Mouse (Mus musculus) embryo, embryonic 11.5 days (tissue): ENCODE data around the gene Cachd1.
A peak's percentile ranks its signal among the peaks of the same experiment; 100 is the strongest.

Source experiments
- DNase-seq: peaks from one replicate; pipeline ENCODE4 v3.0.0-alpha.2; 2012; ENCODE audit warnings: low read depth, low spot score

Cachd1 gene

DNA sequence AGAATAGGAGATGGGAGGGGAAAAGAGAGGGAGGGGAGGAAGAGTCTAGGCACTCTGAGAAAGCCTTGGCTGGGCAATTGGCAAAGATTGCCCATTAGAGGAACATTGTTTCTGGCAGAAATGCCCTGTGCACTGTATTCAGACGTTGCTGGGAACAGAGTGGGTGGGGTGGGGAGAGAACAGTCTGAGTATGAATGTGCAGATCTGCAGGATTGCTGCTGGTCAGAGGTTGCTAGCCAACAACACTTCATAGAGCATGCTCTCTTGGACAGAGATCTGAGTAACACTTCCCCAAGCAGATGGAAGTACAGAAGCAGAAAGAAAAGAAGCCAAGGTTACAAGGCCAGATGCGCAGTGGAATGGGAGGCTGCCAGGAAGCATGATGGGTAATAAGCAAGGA, 285.7 kb downstream of the Cachd1 start:
- DNase-seq, result no peak

DNA sequence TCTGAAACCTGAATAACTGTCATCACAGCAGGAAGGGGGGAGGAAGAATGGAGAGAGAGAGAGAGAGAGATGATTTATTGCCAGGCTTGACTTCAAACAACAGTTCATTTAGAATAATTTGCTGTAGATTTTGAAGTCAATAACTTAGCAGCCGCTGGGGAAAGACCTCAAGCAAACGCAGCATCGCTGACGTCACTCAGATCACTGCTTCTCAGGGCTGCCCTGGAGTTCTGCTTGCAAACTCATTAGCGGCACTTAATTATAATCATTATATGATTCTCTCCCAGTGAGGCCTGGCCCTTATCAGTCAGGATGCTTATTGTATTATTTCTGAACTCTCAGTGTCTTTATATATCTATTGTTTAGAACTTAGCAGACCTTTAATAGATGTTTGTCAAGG, 289.9 kb downstream of the Cachd1 start:
- DNase-seq, result no peak

DNA sequence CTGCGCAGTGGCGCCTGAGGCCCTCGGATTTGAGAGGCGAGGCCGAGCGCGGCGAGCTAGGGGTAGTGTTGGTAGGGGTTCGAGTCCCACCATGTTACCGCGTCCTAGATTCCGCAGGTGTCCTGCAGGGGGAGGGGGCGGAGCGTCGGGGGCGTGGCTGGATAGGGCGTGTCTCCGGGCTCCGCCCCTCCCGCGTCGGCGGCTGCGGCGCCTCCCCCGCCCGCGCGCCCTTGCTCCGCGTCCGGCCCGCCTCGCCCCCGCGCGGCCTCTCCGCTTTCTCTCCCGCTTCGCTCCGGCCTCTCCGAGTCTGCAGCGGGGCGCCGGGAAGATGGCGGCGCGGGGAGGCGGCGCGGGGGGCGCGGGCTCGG, 292.3 kb downstream of the Cachd1 start, which contains the start of gene Raver2:
Gene Raver2, plus strand, starts transcription at position 198 of the 368 bp plus-strand sequence.
- DNase-seq, result peak; percentile 38

DNA sequence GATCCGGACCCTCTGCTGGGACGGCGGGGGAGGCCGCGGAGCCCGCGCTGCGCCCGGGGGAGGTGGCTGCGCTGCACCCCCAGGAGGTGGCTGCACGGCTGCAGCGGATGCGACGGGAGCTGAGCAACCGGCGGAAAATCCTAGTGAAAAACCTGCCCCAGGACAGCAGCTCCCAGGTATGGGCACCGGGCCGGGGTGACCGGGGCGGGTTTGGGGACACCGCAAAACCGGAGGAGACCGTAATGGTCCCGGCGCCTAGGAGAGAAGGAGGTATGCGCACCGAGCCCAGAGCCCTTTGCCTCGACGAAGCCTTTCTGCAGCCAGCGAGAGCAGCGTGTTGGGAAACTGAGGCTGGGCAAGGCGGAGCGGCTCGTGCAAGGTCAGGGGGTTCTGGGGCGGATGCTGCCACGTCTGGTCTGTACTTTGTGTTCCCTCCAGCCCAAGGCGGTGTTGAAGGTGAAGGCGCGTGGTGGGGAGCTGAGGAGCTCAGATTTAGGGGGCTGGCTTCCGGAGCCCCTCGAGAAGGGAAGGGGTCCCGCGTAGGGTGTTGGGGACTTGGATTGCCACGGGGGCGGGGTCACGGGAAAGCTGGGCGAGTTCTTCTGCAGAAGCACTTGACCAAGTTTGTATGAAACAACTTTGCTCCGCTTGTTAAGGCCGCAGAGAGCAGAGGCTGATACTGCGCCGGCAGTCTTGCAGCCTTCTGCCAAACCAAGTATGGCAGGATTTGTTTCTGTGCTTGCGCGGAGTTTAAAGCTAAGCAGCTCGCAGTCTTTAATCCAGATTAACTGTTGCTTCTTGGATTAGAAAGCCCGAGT, 292.9 kb downstream of the Cachd1 start:
- peak; percentile 26 for DNase-seq

DNA sequence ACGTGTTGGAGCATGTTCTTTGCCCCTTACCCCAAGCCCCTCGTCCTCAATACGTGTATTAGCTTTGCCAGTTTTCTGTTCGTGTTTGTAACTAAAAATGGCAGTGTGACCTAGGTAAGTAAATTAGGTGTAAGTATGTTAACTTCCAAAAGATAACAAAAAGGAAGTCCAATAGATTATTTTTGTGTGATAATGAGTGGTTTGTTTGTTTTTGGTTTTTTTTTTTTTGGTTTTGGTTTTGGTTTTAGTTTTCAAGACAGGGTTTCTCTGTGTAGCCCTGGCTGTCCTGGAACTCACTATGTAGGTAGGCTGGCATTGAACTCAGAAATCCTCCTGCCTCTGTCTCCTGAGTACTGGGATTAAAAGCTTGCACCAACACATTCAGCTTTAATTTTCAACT, 295.1 kb downstream of the Cachd1 start:
- no peak for DNase-seq

DNA sequence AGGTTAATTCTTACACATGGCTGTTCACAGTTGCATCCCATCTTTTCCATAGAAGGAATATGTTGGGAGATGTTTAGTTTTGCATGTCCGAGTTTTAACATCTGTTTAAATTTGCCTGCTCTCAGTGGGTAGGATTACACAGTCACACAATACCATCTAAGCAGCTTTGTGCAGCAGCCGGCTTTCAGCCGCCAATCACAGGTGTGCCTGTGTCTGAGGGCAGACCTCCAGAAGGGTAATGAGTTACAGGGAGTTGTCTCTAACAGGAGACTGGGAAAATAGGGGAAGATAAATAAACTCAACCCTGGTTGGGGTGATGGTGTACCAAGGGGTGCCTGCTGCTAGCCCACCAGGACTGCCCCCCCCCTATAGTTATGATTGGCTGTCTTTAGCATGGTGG, 299.9 kb downstream of the Cachd1 start:
- DNase-seq, result no peak
